Mouse (Mus musculus) central nervous system, embryonic 18 days (tissue): ENCODE data around the gene Actl9. TPM values are rescaled to one million over a fixed set of nuclear protein-coding genes. Genes with fewer than 3 reads are reported as not detected.

Source experiments
- polyA plus RNA-seq: library from polyadenylated mRNA; depleted of rRNA; stranded (reverse); fragments of >200 nt; gene quantifications from 2 replicates; pipeline ENCODE4 v1.2.3, GENCODE M21; 2012; rRNA removed

Actl9 gene
- 0.05 and 0.12 TPM in 2 replicates for polyA plus RNA-seq

DNA sequence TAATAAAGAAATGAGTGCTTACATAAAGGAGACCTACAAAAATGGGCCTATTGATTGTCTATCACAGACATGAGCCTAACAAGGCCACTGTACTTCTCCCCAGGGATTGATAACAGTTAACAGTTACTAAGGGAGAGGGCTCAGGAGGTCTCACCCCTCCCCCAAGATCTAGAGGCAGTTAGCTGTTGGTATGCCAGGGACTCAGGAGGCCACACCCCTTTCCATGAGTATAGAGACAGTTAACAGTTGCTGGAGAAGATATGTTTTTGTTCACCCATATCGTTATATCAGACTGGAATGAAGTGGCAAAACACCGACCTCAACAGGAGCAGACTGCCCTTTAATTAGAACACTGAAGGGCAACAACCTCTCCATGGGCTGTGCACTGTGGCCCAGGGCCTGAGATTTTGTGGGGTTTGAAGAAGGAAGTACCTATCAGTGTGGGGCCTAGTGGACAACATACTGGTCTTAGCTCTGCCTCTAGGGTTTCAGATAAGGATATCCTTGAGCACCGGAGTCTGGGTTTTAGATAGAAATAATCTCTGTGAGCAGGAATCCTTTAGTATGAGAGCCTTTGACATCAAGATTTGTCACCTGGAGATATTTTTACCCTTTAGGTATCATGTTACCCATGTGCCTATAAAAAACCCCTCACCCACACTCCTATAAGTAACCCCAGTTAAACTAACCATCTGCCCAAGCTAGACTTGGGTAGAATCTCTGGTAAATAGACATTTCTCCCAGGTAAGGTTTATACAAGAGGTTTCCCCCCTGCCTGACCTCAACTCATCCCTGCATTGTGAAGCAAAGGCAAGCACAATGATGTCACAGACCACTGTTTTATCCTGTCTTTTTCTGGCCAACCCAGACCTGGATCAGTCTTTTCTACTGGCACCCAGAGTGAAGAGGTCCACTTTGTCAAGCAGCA lies at the start of gene Actl9:
Gene Actl9 (plus strand): TSS at position 878 of the 928 bp plus-strand sequence.

DNA sequence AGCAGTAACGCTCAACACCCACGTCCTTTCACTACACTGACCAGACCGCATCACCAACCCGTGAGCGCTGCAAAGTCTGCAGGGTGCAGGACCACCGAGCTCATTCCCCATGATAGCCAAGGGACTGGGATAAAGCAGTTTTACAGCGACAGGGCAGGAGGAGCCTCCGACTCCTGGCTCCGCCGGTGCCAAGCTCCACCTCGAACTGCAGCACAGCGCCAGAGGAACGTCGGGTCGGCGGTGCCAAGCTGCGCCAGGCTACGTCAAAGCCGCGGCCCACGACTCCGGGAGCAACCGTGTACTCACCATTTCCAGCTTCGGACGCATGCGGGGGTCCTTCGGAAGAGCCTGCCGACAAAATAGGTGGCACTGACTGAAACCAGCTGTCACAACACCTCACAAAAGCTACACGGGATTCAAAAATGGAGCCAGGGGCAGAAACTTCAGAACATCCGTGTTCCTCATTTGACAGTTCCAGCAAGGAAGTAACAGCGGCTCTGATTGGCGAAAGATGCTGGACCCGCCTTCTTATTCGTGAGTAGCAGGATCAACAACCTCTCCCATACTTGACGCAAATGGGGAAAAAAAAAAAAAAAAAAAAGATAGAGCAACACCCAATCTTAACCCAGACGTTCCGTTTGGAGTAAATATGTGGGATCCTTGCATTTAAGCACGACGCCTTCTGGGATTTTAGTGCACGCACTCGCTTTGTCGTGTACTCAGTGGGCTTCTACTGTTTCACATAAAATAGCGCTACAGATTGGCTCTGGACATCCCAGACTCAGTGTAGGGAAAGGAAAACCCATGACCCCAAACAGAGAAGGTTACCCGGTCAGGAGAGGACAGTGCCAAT lies 38.3 kb upstream of the Actl9 start, which contains the start of gene Zfp101:
Gene Zfp101 (minus strand): TSS at position 460 of the 853 bp plus-strand sequence.

Other genes starting within 250 kb of the Actl9 start
- not detected in 2 replicates for gene Olfr239, start 241.6 kb upstream of the Actl9 start, polyA plus RNA-seq
- 0.33 and 0.41 TPM in 2 replicates for gene Olfr1564, start 211.2 kb upstream of the Actl9 start, polyA plus RNA-seq
- gene Zfp955a, start 177.8 kb upstream of the Actl9 start, polyA plus RNA-seq: 11.1 and 11.7 TPM in 2 replicates
- gene Olfr63, start 168.2 kb upstream of the Actl9 start, polyA plus RNA-seq: not detected in 2 replicates
- gene Zfp955b, start 143.4 kb upstream of the Actl9 start, polyA plus RNA-seq: 13.2 and 13.4 TPM in 2 replicates
- gene Zfp81, start 74.0 kb upstream of the Actl9 start, polyA plus RNA-seq: 19.7 and 20.0 TPM in 2 replicates
- 10.6 and 11.8 TPM in 2 replicates for gene Zfp101, start 38.3 kb upstream of the Actl9 start, polyA plus RNA-seq
- 107 and 118 TPM in 2 replicates for gene Adamts10, start 91.3 kb downstream of the Actl9 start, polyA plus RNA-seq
- gene Myo1f, start 122.8 kb downstream of the Actl9 start, polyA plus RNA-seq: 0.93 and 1.1 TPM in 2 replicates
- 85.7 and 102 TPM in 2 replicates for gene Zfp414, start 196.2 kb downstream of the Actl9 start, polyA plus RNA-seq
- gene Pram1, start 205.2 kb downstream of the Actl9 start, polyA plus RNA-seq: 0.47 and 0.66 TPM in 2 replicates